Mouse (Mus musculus): ENCODE results near the gene Mgll. TPM values are rescaled to one million over a fixed set of nuclear protein-coding genes. Genes with fewer than 3 reads are reported as not detected.

Gene Mgll
- total RNA-seq, 2 experiments from 2014 or later: 0.99 to 2.0 TPM

- ATAC-seq (replicated peaks; ENCODE audit: poor library complexity, severe bottlenecking): no peak
Observed at GRCm38 (mm10) chr6:88841514-88841780, 117.2 kb downstream of the Mgll start.

GRCm38 (mm10) chr6:88841781-88842689, 117.8 kb downstream of the Mgll start, which contains the start of gene Abtb1:
TSS of gene Abtb1 (minus strand) at chr6:88841984.
- peak; percentile 73 for ATAC-seq (replicated peaks; ENCODE audit: poor library complexity, severe bottlenecking)

GRCm38 (mm10) chr6:88842731-88843151, 118.5 kb downstream of the Mgll start:
- no peak for ATAC-seq (replicated peaks; ENCODE audit: poor library complexity, severe bottlenecking)

- ATAC-seq (replicated peaks; ENCODE audit: poor library complexity, severe bottlenecking): no peak
Observed at GRCm38 (mm10) chr6:88843241-88843640, 119.0 kb downstream of the Mgll start.

GRCm38 (mm10) chr6:88843781-88844725, 119.8 kb downstream of the Mgll start:
- ATAC-seq (replicated peaks; ENCODE audit: poor library complexity, severe bottlenecking): no peak

GRCm38 (mm10) chr6:88844901-88845565, 120.8 kb downstream of the Mgll start:
- ATAC-seq (replicated peaks; ENCODE audit: poor library complexity, severe bottlenecking): no peak

- no peak for ATAC-seq (replicated peaks; ENCODE audit: poor library complexity, severe bottlenecking)
Observed at GRCm38 (mm10) chr6:88847571-88847970, 123.4 kb downstream of the Mgll start.

GRCm38 (mm10) chr6:88849270-88849669, 125.1 kb downstream of the Mgll start:
- peak; percentile 70 for ATAC-seq (replicated peaks; ENCODE audit: poor library complexity, severe bottlenecking)

- no peak for ATAC-seq (replicated peaks; ENCODE audit: poor library complexity, severe bottlenecking)
Observed at GRCm38 (mm10) chr6:88850034-88850433, 125.8 kb downstream of the Mgll start.

GRCm38 (mm10) chr6:88854509-88854908, 130.3 kb downstream of the Mgll start:
- no peak for ATAC-seq (replicated peaks; ENCODE audit: poor library complexity, severe bottlenecking)

GRCm38 (mm10) chr6:88855636-88856035, 131.4 kb downstream of the Mgll start:
- ATAC-seq (replicated peaks; ENCODE audit: poor library complexity, severe bottlenecking): peak; percentile 55

GRCm38 (mm10) chr6:88857249-88857648, 133.0 kb downstream of the Mgll start:
- no peak for ATAC-seq (replicated peaks; ENCODE audit: poor library complexity, severe bottlenecking)

- no peak for ATAC-seq (replicated peaks; ENCODE audit: poor library complexity, severe bottlenecking)
Observed at GRCm38 (mm10) chr6:88857830-88858229, 133.6 kb downstream of the Mgll start.

GRCm38 (mm10) chr6:88858341-88858740, 134.1 kb downstream of the Mgll start:
- no peak for ATAC-seq (replicated peaks; ENCODE audit: poor library complexity, severe bottlenecking)

- peak; percentile 88 for ATAC-seq (replicated peaks; ENCODE audit: poor library complexity, severe bottlenecking)
Observed at GRCm38 (mm10) chr6:88860914-88861313, 136.7 kb downstream of the Mgll start.

GRCm38 (mm10) chr6:88865704-88866103, 141.5 kb downstream of the Mgll start:
- ATAC-seq (replicated peaks; ENCODE audit: poor library complexity, severe bottlenecking): peak; percentile 81

- ATAC-seq (replicated peaks; ENCODE audit: poor library complexity, severe bottlenecking): no peak
Observed at GRCm38 (mm10) chr6:88869459-88869858, 145.2 kb downstream of the Mgll start.

GRCm38 (mm10) chr6:88870594-88870993, 146.4 kb downstream of the Mgll start:
- no peak for ATAC-seq (replicated peaks; ENCODE audit: poor library complexity, severe bottlenecking)

- no peak for ATAC-seq (replicated peaks; ENCODE audit: poor library complexity, severe bottlenecking)
Observed at GRCm38 (mm10) chr6:88871546-88871945, 147.3 kb downstream of the Mgll start.

GRCm38 (mm10) chr6:88872811-88873210, 148.6 kb downstream of the Mgll start:
- ATAC-seq (replicated peaks; ENCODE audit: poor library complexity, severe bottlenecking): no peak

Measured in granulocyte monocyte progenitor cell, adult 5-6 weeks (primary cell).